Mouse (Mus musculus) ovary, postnatal 14 days (tissue): ENCODE measurements at regions not wholly inside any gene's neighbourhood (a gene's known extent, or its start where the extent isn't known, plus 50 kb on each side); places are given as distances from the start of the nearest gene placed in this dataset.

ENCODE experiments used
- DNase-seq: peaks from one replicate; pipeline ENCODE4 v3.0.0; 2022; ENCODE audit warnings: low spot score

GRCm38 (mm10) chr12:110081831-110082615 is 196.8 kb upstream of the Dio3 start:
- no peak for DNase-seq

- DNase-seq = no peak
These were observed 195.9 kb upstream of the Dio3 start for GRCm38 (mm10) chr12:110082921-110083320.

GRCm38 (mm10) chr12:110083471-110083870 is 195.4 kb upstream of the Dio3 start:
- DNase-seq = no peak

- no peak for DNase-seq
These were observed 191.9 kb upstream of the Dio3 start for GRCm38 (mm10) chr12:110086921-110087320.

- no peak for DNase-seq
These were observed 191.1 kb upstream of the Dio3 start for GRCm38 (mm10) chr12:110087812-110088211.

- no peak for DNase-seq
These were observed 176.7 kb upstream of the Dio3 start for GRCm38 (mm10) chr12:110102186-110102585.

- DNase-seq = no peak
These were observed 166.7 kb upstream of the Dio3 start for GRCm38 (mm10) chr12:110112051-110112722.

- DNase-seq = no peak
These were observed 166.2 kb upstream of the Dio3 start for GRCm38 (mm10) chr12:110112723-110113105.

- DNase-seq = no peak
These were observed 158.7 kb upstream of the Dio3 start for GRCm38 (mm10) chr12:110120141-110120540.

GRCm38 (mm10) chr12:110122976-110123375 is 155.9 kb upstream of the Dio3 start:
- no peak for DNase-seq

- DNase-seq = no peak
These were observed 152.3 kb upstream of the Dio3 start for GRCm38 (mm10) chr12:110126525-110126924.

GRCm38 (mm10) chr12:110145379-110145778 is 133.5 kb upstream of the Dio3 start:
- no peak for DNase-seq

- DNase-seq = no peak
These were observed 124.5 kb upstream of the Dio3 start for GRCm38 (mm10) chr12:110154225-110154962.

GRCm38 (mm10) chr12:110154963-110155325 is 123.9 kb upstream of the Dio3 start:
- no peak for DNase-seq

GRCm38 (mm10) chr12:110156441-110156840 is 122.4 kb upstream of the Dio3 start:
- no peak for DNase-seq

GRCm38 (mm10) chr12:110157998-110158747 is 120.7 kb upstream of the Dio3 start:
- no peak for DNase-seq

- DNase-seq = no peak
These were observed 117.6 kb upstream of the Dio3 start for GRCm38 (mm10) chr12:110161306-110161705.

GRCm38 (mm10) chr12:110165462-110165861 is 113.4 kb upstream of the Dio3 start:
- DNase-seq = no peak

- DNase-seq = no peak
These were observed 110.5 kb upstream of the Dio3 start for GRCm38 (mm10) chr12:110168407-110168806.

- no peak for DNase-seq
These were observed 109.6 kb upstream of the Dio3 start for GRCm38 (mm10) chr12:110169261-110169660.

- DNase-seq = no peak
These were observed 108.4 kb upstream of the Dio3 start for GRCm38 (mm10) chr12:110170496-110170895.

- no peak for DNase-seq
These were observed 101.0 kb upstream of the Dio3 start for GRCm38 (mm10) chr12:110177826-110178225.
